Mouse (Mus musculus): ENCODE results near the gene Fgf3.

DNA sequence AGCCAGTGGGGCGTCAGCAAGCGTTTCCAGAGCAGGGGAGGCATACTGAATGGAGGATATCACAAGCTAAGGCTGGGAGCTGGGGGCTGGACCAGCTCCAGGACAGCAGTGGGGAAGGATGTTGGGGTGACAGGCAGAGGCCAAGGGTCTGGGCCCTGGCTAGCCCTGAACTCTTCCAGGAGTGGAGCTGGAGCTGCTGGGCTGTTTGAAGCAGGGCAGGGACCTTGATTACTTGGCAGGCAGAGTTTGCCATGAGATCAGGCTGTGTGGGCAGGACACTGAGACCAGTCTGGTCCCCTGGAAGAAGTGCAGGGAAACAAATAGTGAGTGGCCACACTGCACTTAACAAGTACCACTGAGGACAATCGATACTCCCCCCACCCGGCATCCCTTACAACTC lies 36.3 kb downstream of the Fgf3 start:
- TF ChIP-seq CTCF (IDR thresholded peaks at IDR 0.05; ENCODE audit: borderline replicate concordance, insufficient read depth, low read length) (no peak), POLR2A (IDR thresholded peaks at IDR 0.05; ENCODE audit: low read depth, low read length) (no peak)

All from embryonic fibroblast, embryonic 13.5 days (primary cell).